Mouse (Mus musculus) G1E (cell line): Measurements from ENCODE around the gene Tspoap1. TPM values are rescaled to one million over a fixed set of nuclear protein-coding genes. Genes with fewer than 3 reads are reported as not detected.
A peak's percentile ranks its signal among the peaks of the same experiment; 100 is the strongest.

Source experiments
- ATAC-seq: 2 replicates; pipeline ENCODE4 v1.8.0; 2016; ENCODE audit warnings: mild to moderate bottlenecking; ENCODE audit not compliant: insufficient number of reproducible peaks, poor library complexity, low FRiP score, severe bottlenecking; ENCODE audit errors: extremely low read depth
- DNase-seq: peaks from one replicate; pipeline ENCODE4 v3.0.0; 2012; ENCODE audit warnings: low spot score
- H3K27me3 ChIP-seq: 2 replicates; pipeline ENCODE4 v1.6.1; 2012; ENCODE audit warnings: mild to moderate bottlenecking, low read length, inconsistent platforms; ENCODE audit not compliant: insufficient read depth
- H3K36me3 ChIP-seq: replicated peaks from 2 replicates; pipeline ENCODE3; 2012; ENCODE audit warnings: mild to moderate bottlenecking, inconsistent platforms
- H3K4me1 ChIP-seq: 2 replicates; pipeline ENCODE4 v1.6.1; 2012; ENCODE audit warnings: low read depth, low read length, inconsistent platforms, mixed read lengths; ENCODE audit not compliant: insufficient read depth
- H3K4me3 ChIP-seq: 2 replicates; pipeline ENCODE4 v1.5.1; 2012; ENCODE audit warnings: low read depth, mild to moderate bottlenecking, inconsistent platforms, low read length, moderate library complexity, mixed read lengths
- H3K9me3 ChIP-seq: replicated peaks from 2 replicates; pipeline ENCODE4 v1.6.1; 2012; ENCODE audit warnings: inconsistent platforms
- CTCF ChIP-seq: IDR thresholded peaks from 2 replicates; pipeline ENCODE4 v1.5.1; 2012; ENCODE audit warnings: low read depth, low read length, inconsistent platforms, mixed read lengths
- GATA1 ChIP-seq: IDR thresholded peaks from 2 replicates; pipeline ENCODE4 v1.6.1; 2012; ENCODE audit warnings: borderline replicate concordance, low read length, inconsistent platforms, mixed read lengths
- GATA2 ChIP-seq: IDR thresholded peaks from 2 replicates; pipeline ENCODE4 v1.6.1; 2012; ENCODE audit warnings: low read depth, low read length, inconsistent platforms, borderline replicate concordance
- POLR2AphosphoS5 ChIP-seq: IDR thresholded peaks from 2 replicates; pipeline ENCODE4 v1.6.1; 2012; ENCODE audit warnings: low read depth, low read length, inconsistent platforms; ENCODE audit not compliant: insufficient replicate concordance
- TAL1 ChIP-seq: conservative IDR thresholded peaks from 2 replicates; pipeline ENCODE4 v1.6.1; 2012; ENCODE audit warnings: low read depth, low read length, inconsistent platforms, mixed read lengths
- polyA plus RNA-seq: library from polyadenylated mRNA; stranded (reverse); fragments of >175 nt; gene quantifications from 2 replicates; pipeline ENCODE4 v1.2.3, GENCODE M21; 2012
- total RNA-seq, 2 experiments: library from RNA; stranded (forward) in 1 of 2; stranded (reverse) in 1 of 2; fragments of 200-1000 nt in 1 of 2; fragments of >200 nt in 1 of 2; fragmentation: Nextera tagmentation in 1 of 2; gene quantifications; 2 replicates each; pipeline ENCODE4 v1.2.3; 2014 to 2017

Tspoap1 gene
- total and polyA plus RNA-seq, 3 experiments = 9.9 to 17.4 (median 10.2) TPM

GRCm38 (mm10) chr11:87722168-87722567 is 38.2 kb upstream of the Tspoap1 start:
- H3K4me1 ChIP-seq = peaks cover 81% of the 10 kb centered on the region
- TF ChIP-seq GATA1 (no peak), CTCF (no peak), POLR2AphosphoS5 (no peak), GATA2 (no peak), TAL1 (no peak)
- no peak overlapping the region for H3K4me3 ChIP-seq
- H3K27me3 ChIP-seq = no peaks in the 10 kb centered on the region
- DNase-seq = no peak
- peaks cover 9% of the 10 kb centered on the region for H3K9me3 ChIP-seq
- ATAC-seq = no peak
- peaks cover 74% of the 10 kb centered on the region for H3K36me3 ChIP-seq

GRCm38 (mm10) chr11:87722891-87723290 is 37.5 kb upstream of the Tspoap1 start:
- Histone ChIP-seq H3K9me3 (peaks cover 9% of the 10 kb centered on the region), H3K4me3 (no peak overlapping the region), H3K36me3 (peaks cover 76% of the 10 kb centered on the region), H3K4me1 (peaks cover 86% of the 10 kb centered on the region), H3K27me3 (no peaks in the 10 kb centered on the region)
- ATAC-seq (no peak), DNase-seq (no peak)
- TF ChIP-seq GATA1 = no peak
- TF ChIP-seq TAL1 = no peak
- TF ChIP-seq CTCF = no peak
- no peak for TF ChIP-seq GATA2
- no peak for TF ChIP-seq POLR2AphosphoS5

GRCm38 (mm10) chr11:87725515-87725914 is 34.8 kb upstream of the Tspoap1 start:
- DNase-seq = no peak
- no peaks in the 10 kb centered on the region for H3K27me3 ChIP-seq
- H3K36me3 ChIP-seq = peaks cover 74% of the 10 kb centered on the region
- no peak for TF ChIP-seq GATA2
- no peak for TF ChIP-seq CTCF
- TF ChIP-seq POLR2AphosphoS5 = no peak
- no peak for TF ChIP-seq GATA1
- TF ChIP-seq TAL1 = no peak
- 0 out of 2 replicates have a peak, but pooled peaks cover 2% of the 10 kb centered on the region for H3K9me3 ChIP-seq
- no peak for ATAC-seq
- H3K4me3 ChIP-seq = peak overlapping the region; percentile 67
- peaks cover 92% of the 10 kb centered on the region for H3K4me1 ChIP-seq

GRCm38 (mm10) chr11:87725964-87726562 is 34.3 kb upstream of the Tspoap1 start:
- no peak for TF ChIP-seq CTCF
- no peak for TF ChIP-seq POLR2AphosphoS5
- TF ChIP-seq TAL1 = peak; percentile 93
- TF ChIP-seq GATA2 = no peak; the same call in 1 of the 2 replicates
- no peak for TF ChIP-seq GATA1
- peak; percentile 88 for DNase-seq
- Histone ChIP-seq H3K4me1 (peaks cover 91% of the 10 kb centered on the region), H3K9me3 (0 out of 2 replicates have a peak, but pooled peaks cover 2% of the 10 kb centered on the region), H3K27me3 (no peaks in the 10 kb centered on the region), H3K36me3 (peaks cover 73% of the 10 kb centered on the region), H3K4me3 (peak overlapping the region; percentile 67)
- ATAC-seq = peak; percentile 92

GRCm38 (mm10) chr11:87727021-87727420 is 33.3 kb upstream of the Tspoap1 start:
- TF ChIP-seq GATA2 = no peak
- no peak for TF ChIP-seq GATA1
- no peak for TF ChIP-seq CTCF
- no peak for TF ChIP-seq TAL1
- TF ChIP-seq POLR2AphosphoS5 = no peak
- no peak for DNase-seq

GRCm38 (mm10) chr11:87727471-87727870 is 32.9 kb upstream of the Tspoap1 start:
- DNase-seq (no peak), ATAC-seq (no peak)
- 0 out of 2 replicates have a peak, but pooled peaks cover 2% of the 10 kb centered on the region for H3K9me3 ChIP-seq
- peaks cover 78% of the 10 kb centered on the region for H3K36me3 ChIP-seq
- TF ChIP-seq TAL1 = 0 out of 2 replicates have a peak, but pooled peaks have one; percentile 11
- TF ChIP-seq GATA2 = no peak
- peaks cover 95% of the 10 kb centered on the region for H3K4me1 ChIP-seq
- no peaks in the 10 kb centered on the region for H3K27me3 ChIP-seq
- H3K4me3 ChIP-seq = peak overlapping the region; percentile 67; the same call in 1 of the 2 replicates

More at GRCm38 (mm10) chr11:87727021-87727420, 33.3 kb upstream of the Tspoap1 start:
- Histone ChIP-seq H3K36me3 (peaks cover 75% of the 10 kb centered on the region), H3K27me3 (no peaks in the 10 kb centered on the region), H3K4me1 (peaks cover 93% of the 10 kb centered on the region), H3K4me3 (peak overlapping the region; percentile 67; the same call in 1 of the 2 replicates), H3K9me3 (0 out of 2 replicates have a peak, but pooled peaks cover 2% of the 10 kb centered on the region)
- no peak for ATAC-seq
